Mouse (Mus musculus) cerebellum, adult 18-20 months (tissue): ENCODE data around the gene H2-Ke6.
A peak's percentile ranks its signal among the peaks of the same experiment; 100 is the strongest.

ENCODE experiments used
- DNase-seq, 2 experiments: peaks; one replicate each; pipeline ENCODE4 v3.0.0; 2021

H2-Ke6 gene

DNA sequence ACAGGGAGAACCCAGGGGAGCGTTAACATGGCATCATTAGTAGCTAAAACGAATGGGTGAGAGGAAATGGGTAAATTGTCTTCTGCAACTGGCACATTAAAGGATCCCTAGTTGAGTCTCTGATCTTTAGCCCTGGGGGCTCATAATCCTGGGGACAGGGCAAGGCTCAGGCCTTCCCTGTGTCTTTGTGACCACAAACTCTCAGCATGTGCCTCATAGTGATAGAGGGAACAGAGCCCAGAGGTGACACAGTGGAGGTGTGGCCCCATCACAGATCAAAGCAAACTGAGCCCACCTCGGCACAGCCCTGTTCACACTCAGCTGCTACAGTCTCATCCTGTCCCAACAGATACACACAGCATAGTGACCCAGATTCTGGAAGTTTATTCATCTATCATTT, 32.2 kb downstream of the H2-Ke6 start:
- no peak for DNase-seq

- no peak for DNase-seq
Observed at GRCm38 (mm10) chr17:33994959-33995358, 32.9 kb downstream of the H2-Ke6 start.

DNA sequence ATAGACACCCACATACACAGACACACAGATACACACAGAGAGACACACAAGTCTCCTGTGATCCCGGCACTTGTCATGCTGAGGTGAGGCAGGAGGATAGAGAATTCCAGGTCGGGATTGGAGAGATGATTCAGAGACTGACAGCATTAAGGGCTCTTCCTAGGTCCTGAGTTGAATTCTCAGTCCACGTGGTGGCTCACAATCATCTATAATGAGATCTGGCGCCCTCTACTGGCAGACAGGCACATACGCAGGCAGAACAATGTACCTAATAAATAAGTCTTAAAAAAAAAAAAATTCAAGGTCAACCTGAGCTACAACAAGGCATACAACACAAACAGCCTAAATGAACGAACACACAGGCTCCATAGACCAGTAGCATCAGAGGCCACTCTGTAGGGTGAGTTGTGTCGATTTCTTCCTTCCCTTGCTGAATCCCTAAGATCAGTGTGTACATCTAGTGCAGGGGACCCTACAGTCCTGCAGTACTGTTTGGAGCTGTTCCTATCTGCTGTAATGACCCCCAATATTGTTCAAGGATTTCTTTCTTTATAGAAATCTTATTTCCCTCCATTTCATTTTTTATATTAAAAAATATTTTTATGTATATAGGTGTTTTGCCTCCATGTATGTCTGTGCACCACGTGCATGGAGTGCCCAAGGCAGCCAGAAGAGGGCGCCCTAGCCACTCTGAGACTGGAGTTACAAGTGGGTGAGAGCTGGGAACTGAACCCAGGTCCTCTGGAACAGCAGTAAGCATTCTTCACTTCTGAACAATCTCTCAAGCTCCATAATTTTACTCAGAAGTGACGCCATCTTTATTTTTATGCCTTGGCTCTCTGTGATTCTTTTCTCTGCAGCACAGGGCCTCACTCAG, 35.8 kb downstream of the H2-Ke6 start:
- DNase-seq, result peak; percentile 63 to 73

GRCm38 (mm10) chr17:33982136-33982535, 45.7 kb downstream of the H2-Ke6 start:
- peak; percentile 72 to 79 for DNase-seq

DNA sequence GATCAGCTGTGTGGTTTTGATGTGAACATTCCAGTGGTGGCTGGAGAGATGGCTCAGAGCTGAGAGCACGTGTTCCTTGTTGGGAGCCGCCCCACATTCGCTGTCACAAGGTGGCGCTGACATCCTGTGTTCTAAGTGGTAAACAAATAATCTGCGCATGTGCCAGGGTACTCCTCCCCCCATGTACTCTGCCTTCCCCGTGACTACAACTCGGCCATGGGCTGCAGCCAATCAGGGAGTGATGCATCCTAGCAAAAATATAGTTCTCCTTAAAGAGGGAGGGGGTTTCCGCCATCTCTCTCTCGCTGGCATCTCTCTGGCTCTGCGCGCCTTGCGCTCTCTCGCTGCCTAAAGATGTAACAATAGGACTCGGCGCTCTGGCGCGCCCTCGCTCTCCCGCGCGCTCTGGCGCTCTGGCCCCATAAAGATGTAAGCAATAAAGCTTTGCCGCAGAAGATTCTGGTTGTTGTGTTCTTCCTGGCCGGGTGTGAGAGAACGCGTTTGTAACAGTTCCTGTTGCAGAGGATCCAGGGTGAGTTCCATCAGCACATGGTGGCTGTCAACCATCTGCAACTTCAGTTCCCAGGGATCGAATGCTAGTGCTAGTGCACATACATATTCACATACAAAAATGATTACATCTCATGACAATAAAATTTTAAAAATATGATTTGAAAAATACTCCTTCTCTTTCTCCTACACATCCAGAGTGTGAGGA, 46.5 kb downstream of the H2-Ke6 start:
- DNase-seq, result peak; percentile 88 to 91

DNA sequence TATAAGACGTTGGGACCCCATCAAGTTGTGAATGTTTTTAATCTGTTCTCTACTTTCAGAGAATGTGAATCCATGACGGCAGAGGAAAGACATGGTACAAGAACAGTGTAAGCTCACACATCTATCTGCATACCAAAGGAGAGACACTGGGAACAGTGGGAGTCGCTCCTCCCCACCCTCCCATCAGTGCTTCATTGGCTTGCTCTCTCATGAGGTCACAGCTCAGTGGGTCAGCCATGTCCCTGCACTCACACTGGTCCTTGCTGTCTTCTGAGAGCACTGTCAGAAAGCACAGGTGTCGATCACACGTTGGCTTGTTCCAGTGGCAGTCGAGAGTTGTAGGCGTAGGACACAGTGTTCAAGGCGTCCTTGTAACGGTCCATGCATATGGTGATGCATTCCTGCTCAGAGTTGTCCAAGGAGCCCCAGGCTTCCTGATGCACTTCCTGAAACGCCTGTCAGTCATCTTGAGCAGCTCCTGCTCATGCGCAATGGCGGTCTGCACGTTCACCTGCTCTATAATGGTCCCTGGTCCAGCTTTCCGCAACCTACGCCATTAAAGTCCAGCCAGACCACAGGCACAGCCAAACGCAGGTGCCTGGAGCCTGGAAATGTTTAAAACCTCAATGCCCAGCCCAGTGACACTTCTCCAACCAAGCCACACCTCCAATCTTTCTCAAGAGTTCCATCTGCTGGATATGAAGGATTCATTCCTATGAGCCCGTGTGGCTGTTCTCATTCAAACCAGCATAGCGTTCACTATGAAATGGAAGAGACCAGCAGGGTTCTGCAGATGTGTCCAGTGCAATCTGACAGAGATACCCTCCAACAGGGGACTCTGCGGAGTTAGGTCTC, 47.5 kb downstream of the H2-Ke6 start:
- DNase-seq, result no peak

- no peak for DNase-seq
Observed at GRCm38 (mm10) chr17:33979512-33980050, 48.3 kb downstream of the H2-Ke6 start.

DNA sequence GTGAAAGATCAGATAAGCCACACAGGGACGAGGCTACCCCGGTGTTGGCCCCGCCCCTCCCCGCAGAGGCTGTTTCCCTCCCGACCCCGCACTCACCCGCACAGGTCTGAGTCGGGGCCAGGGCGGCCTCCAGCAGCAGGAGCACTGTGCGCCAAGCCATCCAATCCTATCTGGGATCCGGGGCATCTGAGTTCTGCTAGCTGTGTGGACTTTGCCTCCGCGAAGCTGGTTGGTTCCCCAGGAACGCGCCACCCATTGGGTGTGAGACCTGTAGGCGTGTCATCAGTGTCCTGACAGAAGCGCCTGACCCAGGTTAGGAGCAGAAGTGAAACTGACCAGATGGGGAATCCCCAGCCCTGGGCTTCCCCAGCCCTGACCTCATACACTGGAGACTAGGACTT, 49.2 kb downstream of the H2-Ke6 start:
- peak; percentile 78 to 87 for DNase-seq

- DNase-seq, result peak in 1 of 2 experiments; percentile 45
Observed at GRCm38 (mm10) chr17:33977861-33978557, 49.9 kb downstream of the H2-Ke6 start.
